Mouse (Mus musculus) lung, embryonic 14.5 days (tissue): ENCODE results near the gene Pdlim4. TPM values are rescaled to one million over a fixed set of nuclear protein-coding genes. Genes with fewer than 3 reads are reported as not detected.

Experiments
- ATAC-seq: fragments of 200-750 bp; cut with Nextera tagmentation; 2 replicates; pipeline ENCODE4 v1.8.0; 2017; ENCODE audit warnings: mild to moderate bottlenecking, moderate TSS enrichment, moderate library complexity; ENCODE audit not compliant: insufficient read depth
- DNase-seq: peaks from one replicate; pipeline ENCODE4 v3.0.0-alpha.2; 2015
- H3K27ac ChIP-seq: fragments of 300-500 bp; sonication (generic); 2 replicates; pipeline ENCODE4 v1.5.1; 2014; ENCODE audit warnings: low read depth, mild to moderate bottlenecking, moderate library complexity
- H3K27me3 ChIP-seq: fragments of 300-500 bp; sonication (generic); 2 replicates; pipeline ENCODE4 v1.6.1; 2014; ENCODE audit warnings: low read length, control low read depth; ENCODE audit not compliant: insufficient read depth
- H3K36me3 ChIP-seq: fragments of 300-500 bp; sonication (generic); 2 replicates; pipeline ENCODE4 v1.6.1; 2014; ENCODE audit warnings: control low read depth; ENCODE audit not compliant: insufficient read depth
- H3K4me1 ChIP-seq: fragments of 300-500 bp; sonication (generic); 2 replicates; pipeline ENCODE4 v1.6.1; 2014; ENCODE audit warnings: antibody characterized with exemption, control low read depth; ENCODE audit not compliant: insufficient read depth
- H3K4me2 ChIP-seq: fragments of 300-500 bp; sonication (generic); 2 replicates; pipeline ENCODE4 v1.6.1; 2014; ENCODE audit warnings: mild to moderate bottlenecking
- H3K4me3 ChIP-seq: fragments of 300-500 bp; sonication (generic); 2 replicates; pipeline ENCODE4 v1.5.1; 2014; ENCODE audit warnings: low read depth, low read length
- H3K9ac ChIP-seq: fragments of 300-500 bp; sonication (generic); 2 replicates; pipeline ENCODE4 v1.6.1; 2014
- H3K9me3 ChIP-seq: fragments of 300-500 bp; sonication (generic); 2 replicates; pipeline ENCODE4 v1.6.1; 2016; ENCODE audit warnings: low read depth, low read length, control low read depth
- CTCF ChIP-seq: IDR thresholded peaks from 2 replicates; pipeline ENCODE4 v1.5.1; 2016; ENCODE audit warnings: antibody characterized with exemption, low read depth
- WGBS: fragments of 180-500 bp; shearing (Covaris S2); extraction: QIAGEN DNeasy Blood & Tissue Kit; methylation state at CpG from one replicate; pipeline ENCODE4 v1.1.7; 2014; 5-methylcytosine and 5-hydroxymethylcytosine counted together
- polyA plus RNA-seq: library from polyadenylated mRNA; unstranded; fragments of >200 nt; fragmentation: Nextera tagmentation; extraction: Ambion mirVana; gene quantifications from 2 replicates; pipeline ENCODE4 v1.2.1, GENCODE M21; 2014

Pdlim4 gene
- polyA plus RNA-seq, 1 experiment from 2014 or later, result 12.1 TPM

GRCm38 (mm10) chr11:54092188-54092587 lies 23.4 kb upstream of the Pdlim4 start:
- H3K27ac ChIP-seq, result no peak overlapping the region
- ATAC-seq, result no peak
- H3K27me3 ChIP-seq, result no peaks in the 10 kb centered on the region
- no peaks in the 10 kb centered on the region for H3K4me1 ChIP-seq
- H3K9me3 ChIP-seq, result no peaks in the 10 kb centered on the region
- TF ChIP-seq CTCF, result no peak
- DNase-seq, result no peak
- no peak overlapping the region for H3K4me2 ChIP-seq
- no peaks in the 10 kb centered on the region for H3K36me3 ChIP-seq
- no peak overlapping the region for H3K4me3 ChIP-seq
- WGBS, result 37% methylated on average over 7 of the region's 7 CpGs
- no peak overlapping the region for H3K9ac ChIP-seq

DNA sequence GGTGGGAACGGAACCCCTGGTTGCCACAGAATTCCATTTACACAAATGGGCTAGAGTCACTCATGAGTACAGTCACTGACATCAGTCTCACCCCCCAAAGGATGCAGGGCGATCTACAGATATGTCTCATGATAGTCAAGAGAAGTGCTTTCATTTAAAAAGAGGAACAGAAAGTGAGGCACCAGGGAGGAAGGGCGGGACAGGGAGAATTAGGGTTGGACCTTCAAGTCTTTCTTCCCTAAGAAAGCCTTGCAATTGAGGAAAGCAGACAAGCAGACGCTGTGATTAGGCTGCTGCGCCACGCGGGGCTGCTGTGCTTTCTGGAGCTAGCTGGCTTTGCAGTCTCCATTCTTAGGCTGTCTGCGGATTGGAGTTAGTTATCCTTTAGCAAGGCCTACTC lies 22.9 kb upstream of the Pdlim4 start:
- WGBS, result 57% methylated on average over 8 of the region's 8 CpGs
- H3K4me3 ChIP-seq, result no peak overlapping the region
- ATAC-seq (no peak), DNase-seq (no peak)
- no peak for TF ChIP-seq CTCF
- no peak overlapping the region for H3K9ac ChIP-seq
- H3K4me2 ChIP-seq, result no peak overlapping the region
- H3K27me3 ChIP-seq, result no peaks in the 10 kb centered on the region
- no peak overlapping the region for H3K27ac ChIP-seq
- H3K4me1 ChIP-seq, result no peaks in the 10 kb centered on the region
- no peaks in the 10 kb centered on the region for H3K9me3 ChIP-seq
- no peaks in the 10 kb centered on the region for H3K36me3 ChIP-seq

DNA sequence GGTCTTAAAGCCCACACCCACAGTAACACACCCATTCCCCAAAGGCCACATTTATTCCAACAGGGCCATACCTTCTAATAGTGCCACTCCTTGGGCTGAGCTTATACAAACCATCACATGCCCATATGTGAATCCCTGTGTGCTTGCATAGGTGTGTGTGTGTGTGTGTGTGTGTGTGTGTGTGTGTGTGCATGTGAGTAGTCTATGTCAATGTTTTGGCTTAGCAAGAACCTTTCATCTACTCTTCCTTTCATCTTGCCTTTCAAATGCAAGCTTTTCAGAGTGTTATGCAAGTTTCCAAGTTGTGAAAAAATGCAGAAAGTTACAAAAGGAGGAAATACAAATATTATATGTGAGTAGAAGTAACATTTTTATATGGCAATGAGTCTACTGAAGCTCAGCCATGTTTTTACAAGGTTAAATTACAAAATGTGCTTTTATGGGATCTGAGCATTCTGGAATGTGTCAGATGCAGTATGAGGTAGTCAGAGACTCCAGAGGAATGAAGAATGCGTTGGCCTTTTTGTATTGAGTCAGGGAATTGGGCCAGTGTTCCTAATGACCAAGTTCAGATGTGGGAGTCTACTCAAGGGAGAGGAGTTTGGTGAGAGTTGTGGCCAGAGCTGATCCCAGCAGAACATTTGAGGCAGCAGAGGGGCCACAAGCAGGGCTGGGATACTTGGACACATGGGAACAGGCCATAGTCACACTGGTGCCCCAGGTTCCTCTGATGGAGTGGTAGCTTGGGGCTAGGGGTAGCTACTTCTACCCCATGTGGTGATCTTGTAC lies 21.5 kb upstream of the Pdlim4 start:
- Histone ChIP-seq H3K27me3 (no peaks in the 10 kb centered on the region), H3K4me2 (no peak overlapping the region), H3K4me3 (no peak overlapping the region), H3K9me3 (no peaks in the 10 kb centered on the region), H3K9ac (no peak overlapping the region), H3K27ac (no peak overlapping the region), H3K36me3 (no peaks in the 10 kb centered on the region), H3K4me1 (no peaks in the 10 kb centered on the region)
- ATAC-seq, result no peak
- TF ChIP-seq CTCF, result no peak
- WGBS, result 85% methylated on average over 1 of the region's 1 CpGs
- no peak for DNase-seq

- peak; percentile 88 for DNase-seq
- TF ChIP-seq CTCF, result peak; percentile 80
- ATAC-seq, result peak; percentile 47; the same call in 1 of the 2 replicates
These were observed 20.1 kb upstream of the Pdlim4 start for GRCm38 (mm10) chr11:54088947-54089317.

DNA sequence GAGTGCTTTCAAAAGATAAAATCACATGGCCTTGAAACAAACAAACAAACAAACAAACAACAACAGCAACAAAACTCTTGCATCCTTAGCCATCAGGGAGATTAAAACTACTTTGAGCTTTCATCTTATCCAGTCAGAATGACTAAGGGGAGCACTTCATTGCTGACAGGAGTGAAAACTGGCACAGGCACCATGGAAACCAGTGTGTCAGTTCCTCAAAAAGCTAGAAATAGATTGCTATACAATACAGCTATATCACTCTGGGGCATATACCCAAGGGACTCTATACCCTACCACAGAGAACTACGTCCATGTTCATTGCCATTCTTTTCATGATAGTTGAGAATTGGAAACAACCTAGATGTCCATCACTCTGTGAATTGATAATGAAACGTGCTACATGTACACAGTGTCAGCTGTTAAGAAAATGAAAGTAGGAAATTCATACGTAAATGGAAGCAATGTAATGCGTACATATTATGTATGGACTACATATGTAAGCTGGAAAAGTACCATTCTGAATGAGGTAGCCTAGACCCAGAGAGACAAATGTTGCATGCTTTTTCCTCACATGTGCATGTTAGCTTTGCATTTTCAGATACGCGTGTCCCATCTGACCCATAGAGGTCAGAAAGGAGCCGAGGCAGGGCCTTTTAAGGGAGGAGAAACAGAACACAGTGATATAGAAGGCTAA lies 19.6 kb upstream of the Pdlim4 start:
- no peak for TF ChIP-seq CTCF
- Histone ChIP-seq H3K27ac (no peak overlapping the region), H3K4me3 (no peak overlapping the region), H3K9me3 (no peaks in the 10 kb centered on the region), H3K27me3 (no peaks in the 10 kb centered on the region), H3K36me3 (no peaks in the 10 kb centered on the region), H3K4me1 (no peaks in the 10 kb centered on the region), H3K9ac (no peak overlapping the region), H3K4me2 (no peak overlapping the region)
- DNase-seq, result no peak
- no peak for ATAC-seq
- 75% methylated on average over 7 of the region's 7 CpGs for WGBS

More at GRCm38 (mm10) chr11:54088947-54089317, 20.1 kb upstream of the Pdlim4 start:
- no peak overlapping the region for H3K4me2 ChIP-seq
- H3K4me1 ChIP-seq, result no peaks in the 10 kb centered on the region
- H3K27ac ChIP-seq, result no peak overlapping the region
- no peaks in the 10 kb centered on the region for H3K27me3 ChIP-seq
- 46% methylated on average over 5 of the region's 5 CpGs for WGBS
- H3K36me3 ChIP-seq, result no peaks in the 10 kb centered on the region
- H3K9ac ChIP-seq, result no peak overlapping the region
- no peaks in the 10 kb centered on the region for H3K9me3 ChIP-seq
- H3K4me3 ChIP-seq, result no peak overlapping the region

DNA sequence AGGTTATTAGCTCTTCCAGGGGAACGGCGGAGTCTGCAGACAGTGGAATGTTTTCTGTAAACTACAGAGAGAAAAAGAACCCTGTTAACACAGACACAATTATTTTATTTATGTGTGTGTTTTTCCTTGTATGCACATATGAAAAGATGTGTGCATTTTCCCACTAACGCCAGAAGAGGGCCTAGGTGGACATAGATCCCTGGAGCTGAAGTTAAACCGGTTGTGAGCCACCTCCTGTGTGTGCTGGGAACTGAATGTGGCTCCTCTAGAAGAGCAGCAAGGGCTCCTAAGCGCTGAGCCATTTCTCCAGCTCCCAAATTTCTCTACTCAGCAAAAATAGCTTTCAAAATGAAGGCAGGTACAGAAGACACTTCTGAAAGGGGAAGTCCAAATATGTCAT lies 17.0 kb upstream of the Pdlim4 start:
- no peaks in the 10 kb centered on the region for H3K27me3 ChIP-seq
- H3K36me3 ChIP-seq, result no peaks in the 10 kb centered on the region
- no peaks in the 10 kb centered on the region for H3K4me1 ChIP-seq
- no peak overlapping the region for H3K27ac ChIP-seq
- no peaks in the 10 kb centered on the region for H3K9me3 ChIP-seq
- ATAC-seq, result no peak
- 63% methylated on average over 5 of the region's 5 CpGs for WGBS
- H3K4me2 ChIP-seq, result no peak overlapping the region
- peak; percentile 13; the same call in 1 of the 2 replicates for TF ChIP-seq CTCF
- no peak overlapping the region for H3K9ac ChIP-seq
- no peak for DNase-seq
- no peak overlapping the region for H3K4me3 ChIP-seq

DNA sequence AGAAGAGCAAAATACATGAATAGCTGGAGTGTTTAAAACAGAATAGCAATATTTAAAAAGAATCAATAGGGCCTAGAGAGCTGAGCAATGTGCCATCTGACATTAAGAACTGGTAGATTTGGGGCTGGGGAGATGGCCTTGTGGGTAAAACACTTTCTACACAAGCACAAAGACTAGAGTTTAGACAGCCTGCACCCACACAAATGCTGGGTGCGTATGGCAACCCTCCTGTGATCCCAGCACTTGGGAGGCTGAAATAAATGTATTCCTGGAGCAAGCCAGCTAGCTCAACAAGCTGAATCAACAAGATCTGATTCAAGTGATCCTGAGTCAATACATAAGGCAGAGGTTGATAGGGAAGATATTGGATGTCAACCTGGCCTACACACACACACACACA lies 16.2 kb upstream of the Pdlim4 start:
- no peak for TF ChIP-seq CTCF
- 81% methylated on average over 1 of the region's 1 CpGs for WGBS
- no peak overlapping the region for H3K9ac ChIP-seq
- no peaks in the 10 kb centered on the region for H3K27me3 ChIP-seq
- H3K9me3 ChIP-seq, result no peaks in the 10 kb centered on the region
- no peak overlapping the region for H3K27ac ChIP-seq
- DNase-seq (no peak), ATAC-seq (no peak)
- H3K4me1 ChIP-seq, result no peaks in the 10 kb centered on the region
- no peak overlapping the region for H3K4me2 ChIP-seq
- no peaks in the 10 kb centered on the region for H3K36me3 ChIP-seq
- no peak overlapping the region for H3K4me3 ChIP-seq
